Mouse (Mus musculus): ENCODE data around the gene Ppp1r3f. TPM values are rescaled to one million over a fixed set of nuclear protein-coding genes. Genes with fewer than 3 reads are reported as not detected.

Ppp1r3f gene
- polyA plus RNA-seq (2014; fragmentation: Nextera tagmentation; extraction: Ambion mirVana), result 1.9 TPM in 2 replicates

GRCm38 (mm10) chrX:7574087-7574884 is at the start of gene Ppp1r3f:
TSS of gene Ppp1r3f (minus strand) at chrX:7574283.
- H3K36me3 ChIP-seq (ENCODE audit: control insufficient read depth, insufficient read depth, low read length), result no peaks in the 10 kb centered on the region
- peak within 1 kb of the TSS; percentile 71; the same call in 1 of the 2 replicates for H3K27ac ChIP-seq (ENCODE audit: low read length)
- no peaks in the 10 kb centered on the region for H3K9me3 ChIP-seq (ENCODE audit: control insufficient read depth, low read depth, low read length)

GRCm38 (mm10) chrX:7617889-7618551 is 43.9 kb upstream of the Ppp1r3f start:
- no peak for ATAC-seq (ENCODE audit: insufficient number of reproducible peaks, insufficient read depth, low FRiP score, low read depth)
- Histone ChIP-seq H3K9ac (replicated peaks; ENCODE audit: low read depth, low read length) (no peak overlapping the region), H3K27me3 (ENCODE audit: control insufficient read depth, insufficient read depth, low read length) (no peaks in the 10 kb centered on the region), H3K4me3 (ENCODE audit: low read depth, low read length) (no peak overlapping the region), H3K4me1 (ENCODE audit: control insufficient read depth, insufficient read depth, low read length) (no peaks in the 10 kb centered on the region), H3K4me2 (replicated peaks; ENCODE audit: low read depth, low read length) (no peak overlapping the region), H3K9me3 (ENCODE audit: control insufficient read depth, low read depth, low read length) (no peaks in the 10 kb centered on the region), H3K27ac (ENCODE audit: low read length) (no peak overlapping the region), H3K36me3 (ENCODE audit: control insufficient read depth, insufficient read depth, low read length) (no peaks in the 10 kb centered on the region)
- 75% methylated on average over 12 of the region's 12 CpGs for WGBS

More at GRCm38 (mm10) chrX:7574087-7574884, at the start of gene Ppp1r3f:
- Histone ChIP-seq H3K4me2 (replicated peaks; ENCODE audit: low read depth, low read length) (peak within 1 kb of the TSS; percentile 51), H3K4me3 (ENCODE audit: low read depth, low read length) (peak within 1 kb of the TSS; percentile 45), H3K27me3 (ENCODE audit: control insufficient read depth, insufficient read depth, low read length) (no peaks in the 10 kb centered on the region), H3K4me1 (ENCODE audit: control insufficient read depth, insufficient read depth, low read length) (peaks cover 9% of the 10 kb centered on the region), H3K9ac (replicated peaks; ENCODE audit: low read depth, low read length) (peak within 1 kb of the TSS; percentile 46)
- ATAC-seq (ENCODE audit: insufficient number of reproducible peaks, insufficient read depth, low FRiP score, low read depth), result peak; percentile 98
- WGBS, result 18% methylated on average over 49 of the region's 65 CpGs

GRCm38 (mm10) chrX:7610536-7611258 is 36.6 kb upstream of the Ppp1r3f start:
- Histone ChIP-seq H3K36me3 (ENCODE audit: control insufficient read depth, insufficient read depth, low read length) (no peaks in the 10 kb centered on the region), H3K4me2 (replicated peaks; ENCODE audit: low read depth, low read length) (peak overlapping the region; percentile 66), H3K27ac (ENCODE audit: low read length) (no peak overlapping the region), H3K4me1 (ENCODE audit: control insufficient read depth, insufficient read depth, low read length) (no peaks in the 10 kb centered on the region), H3K4me3 (ENCODE audit: low read depth, low read length) (peak overlapping the region; percentile 27), H3K27me3 (ENCODE audit: control insufficient read depth, insufficient read depth, low read length) (no peaks in the 10 kb centered on the region), H3K9me3 (ENCODE audit: control insufficient read depth, low read depth, low read length) (no peaks in the 10 kb centered on the region), H3K9ac (replicated peaks; ENCODE audit: low read depth, low read length) (no peak overlapping the region)
- ATAC-seq (ENCODE audit: insufficient number of reproducible peaks, insufficient read depth, low FRiP score, low read depth), result no peak
- 23% methylated on average over 26 of the region's 26 CpGs for WGBS

- Histone ChIP-seq H3K27ac (ENCODE audit: low read length) (no peak overlapping the region), H3K27me3 (ENCODE audit: control insufficient read depth, insufficient read depth, low read length) (no peaks in the 10 kb centered on the region), H3K4me2 (replicated peaks; ENCODE audit: low read depth, low read length) (peak overlapping the region; percentile 66), H3K4me3 (ENCODE audit: low read depth, low read length) (peak overlapping the region; percentile 27; the same call in 1 of the 2 replicates), H3K36me3 (ENCODE audit: control insufficient read depth, insufficient read depth, low read length) (no peaks in the 10 kb centered on the region), H3K9ac (replicated peaks; ENCODE audit: low read depth, low read length) (no peak overlapping the region), H3K9me3 (ENCODE audit: control insufficient read depth, low read depth, low read length) (no peaks in the 10 kb centered on the region), H3K4me1 (ENCODE audit: control insufficient read depth, insufficient read depth, low read length) (no peaks in the 10 kb centered on the region)
- WGBS, result 21% methylated on average over 19 of the region's 21 CpGs
- ATAC-seq (ENCODE audit: insufficient number of reproducible peaks, insufficient read depth, low FRiP score, low read depth), result no peak
Observed at GRCm38 (mm10) chrX:7610035-7610434, 36.0 kb upstream of the Ppp1r3f start.

GRCm38 (mm10) chrX:7606783-7607182 is 32.7 kb upstream of the Ppp1r3f start, which contains the start of gene Cacna1f:
TSS of gene Cacna1f (plus strand) at chrX:7607083.
- no peak within 1 kb of the TSS for H3K9ac ChIP-seq (replicated peaks; ENCODE audit: low read depth, low read length)
- H3K9me3 ChIP-seq (ENCODE audit: control insufficient read depth, low read depth, low read length), result no peaks in the 10 kb centered on the region
- H3K4me1 ChIP-seq (ENCODE audit: control insufficient read depth, insufficient read depth, low read length), result no peaks in the 10 kb centered on the region
- H3K27ac ChIP-seq (ENCODE audit: low read length), result no peak within 1 kb of the TSS
- no peaks in the 10 kb centered on the region for H3K27me3 ChIP-seq (ENCODE audit: control insufficient read depth, insufficient read depth, low read length)
- H3K4me3 ChIP-seq (ENCODE audit: low read depth, low read length), result no peak within 1 kb of the TSS
- ATAC-seq (ENCODE audit: insufficient number of reproducible peaks, insufficient read depth, low FRiP score, low read depth), result no peak
- H3K4me2 ChIP-seq (replicated peaks; ENCODE audit: low read depth, low read length), result no peak within 1 kb of the TSS
- H3K36me3 ChIP-seq (ENCODE audit: control insufficient read depth, insufficient read depth, low read length), result no peaks in the 10 kb centered on the region
- WGBS, result 78% methylated on average over 6 of the region's 6 CpGs

GRCm38 (mm10) chrX:7605575-7605941 is 31.5 kb upstream of the Ppp1r3f start:
- Histone ChIP-seq H3K4me1 (ENCODE audit: control insufficient read depth, insufficient read depth, low read length) (no peaks in the 10 kb centered on the region), H3K27ac (ENCODE audit: low read length) (no peak overlapping the region), H3K27me3 (ENCODE audit: control insufficient read depth, insufficient read depth, low read length) (no peaks in the 10 kb centered on the region), H3K4me3 (ENCODE audit: low read depth, low read length) (no peak overlapping the region), H3K9me3 (ENCODE audit: control insufficient read depth, low read depth, low read length) (no peaks in the 10 kb centered on the region), H3K9ac (replicated peaks; ENCODE audit: low read depth, low read length) (no peak overlapping the region), H3K36me3 (ENCODE audit: control insufficient read depth, insufficient read depth, low read length) (no peaks in the 10 kb centered on the region), H3K4me2 (replicated peaks; ENCODE audit: low read depth, low read length) (no peak overlapping the region)
- no peak for ATAC-seq (ENCODE audit: insufficient number of reproducible peaks, insufficient read depth, low FRiP score, low read depth)
- 44% methylated on average over 8 of the region's 8 CpGs for whole genome bisulfite sequencing

GRCm38 (mm10) chrX:7604879-7605574 is 30.9 kb upstream of the Ppp1r3f start, which contains the start of gene Ccdc22:
TSS of gene Ccdc22 (minus strand) at chrX:7605517.
- peak within 1 kb of the TSS; percentile 47 for H3K4me2 ChIP-seq (replicated peaks; ENCODE audit: low read depth, low read length)
- H3K4me3 ChIP-seq (ENCODE audit: low read depth, low read length), result peak within 1 kb of the TSS; percentile 38
- H3K27ac ChIP-seq (ENCODE audit: low read length), result no peak within 1 kb of the TSS
- 21% methylated on average over 28 of the region's 28 CpGs for WGBS
- no peaks in the 10 kb centered on the region for H3K27me3 ChIP-seq (ENCODE audit: control insufficient read depth, insufficient read depth, low read length)
- no peaks in the 10 kb centered on the region for H3K4me1 ChIP-seq (ENCODE audit: control insufficient read depth, insufficient read depth, low read length)
- ATAC-seq (ENCODE audit: insufficient number of reproducible peaks, insufficient read depth, low FRiP score, low read depth), result peak; percentile 91
- no peaks in the 10 kb centered on the region for H3K9me3 ChIP-seq (ENCODE audit: control insufficient read depth, low read depth, low read length)
- 0 out of 2 replicates have a peak within 1 kb of the TSS, but pooled peaks have one; percentile 21 for H3K9ac ChIP-seq (replicated peaks; ENCODE audit: low read depth, low read length)
- H3K36me3 ChIP-seq (ENCODE audit: control insufficient read depth, insufficient read depth, low read length), result no peaks in the 10 kb centered on the region

- no peaks in the 10 kb centered on the region for H3K9me3 ChIP-seq (ENCODE audit: control insufficient read depth, low read depth, low read length)
- H3K4me1 ChIP-seq (ENCODE audit: control insufficient read depth, insufficient read depth, low read length), result no peaks in the 10 kb centered on the region
- H3K36me3 ChIP-seq (ENCODE audit: control insufficient read depth, insufficient read depth, low read length), result peaks cover 1% of the 10 kb centered on the region; the same call in 1 of the 2 replicates
- H3K4me2 ChIP-seq (replicated peaks; ENCODE audit: low read depth, low read length), result peak overlapping the region; percentile 47
- 84% methylated on average over 7 of the region's 7 CpGs for WGBS
- no peak for ATAC-seq (ENCODE audit: insufficient number of reproducible peaks, insufficient read depth, low FRiP score, low read depth)
- no peak overlapping the region for H3K9ac ChIP-seq (replicated peaks; ENCODE audit: low read depth, low read length)
- no peaks in the 10 kb centered on the region for H3K27me3 ChIP-seq (ENCODE audit: control insufficient read depth, insufficient read depth, low read length)
- no peak overlapping the region for H3K27ac ChIP-seq (ENCODE audit: low read length)
- H3K4me3 ChIP-seq (ENCODE audit: low read depth, low read length), result no peak overlapping the region
Observed at GRCm38 (mm10) chrX:7604004-7604403, 29.9 kb upstream of the Ppp1r3f start.
